Mouse (Mus musculus): ENCODE data around the gene Mthfd1.

The Mthfd1 gene

DNA sequence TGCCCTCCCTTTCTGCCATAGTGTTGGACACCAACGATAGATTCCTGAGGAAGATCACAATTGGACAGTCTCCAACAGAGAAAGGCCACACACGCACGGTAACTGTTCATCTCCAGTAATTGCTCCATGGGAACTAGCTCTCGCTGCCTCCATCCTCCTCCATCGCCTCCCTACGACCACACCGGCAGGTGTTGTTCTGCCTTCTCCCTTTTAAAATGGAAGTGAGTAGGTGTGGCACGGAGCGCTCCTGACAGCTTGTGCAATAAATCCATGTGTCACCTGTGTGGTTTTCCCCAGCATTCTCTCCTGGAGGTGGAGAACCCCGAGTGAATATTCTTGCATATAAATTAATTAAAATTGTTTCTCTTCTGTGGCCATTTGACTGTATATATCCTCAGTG, 45.3 kb downstream of the Mthfd1 start:
- DNase-seq (ENCODE audit: extremely low spot score, low spot score) = no peak

DNA sequence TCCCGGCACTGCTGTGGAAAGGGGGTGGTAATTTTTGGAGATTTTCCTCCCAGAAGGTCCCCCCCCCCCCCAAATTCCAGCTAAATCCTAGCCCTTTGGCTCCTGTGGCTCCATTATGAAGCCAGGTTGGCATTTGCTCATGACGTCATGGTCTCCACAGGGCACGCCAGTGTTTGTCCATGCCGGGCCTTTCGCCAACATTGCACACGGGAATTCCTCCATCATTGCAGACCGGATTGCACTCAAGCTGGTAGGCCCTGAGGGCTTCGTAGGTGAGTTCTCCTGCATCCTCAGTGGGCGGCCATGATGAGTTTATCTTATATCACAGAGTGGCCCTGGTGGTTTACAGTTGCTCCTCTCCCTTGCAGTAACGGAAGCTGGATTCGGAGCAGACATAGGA, 48.4 kb downstream of the Mthfd1 start:
- DNase-seq (ENCODE audit: extremely low spot score, low spot score) = no peak

- DNase-seq (ENCODE audit: extremely low spot score, low spot score) = no peak
These were observed 49.1 kb downstream of the Mthfd1 start for GRCm38 (mm10) chr12:76304199-76304598.

DNA sequence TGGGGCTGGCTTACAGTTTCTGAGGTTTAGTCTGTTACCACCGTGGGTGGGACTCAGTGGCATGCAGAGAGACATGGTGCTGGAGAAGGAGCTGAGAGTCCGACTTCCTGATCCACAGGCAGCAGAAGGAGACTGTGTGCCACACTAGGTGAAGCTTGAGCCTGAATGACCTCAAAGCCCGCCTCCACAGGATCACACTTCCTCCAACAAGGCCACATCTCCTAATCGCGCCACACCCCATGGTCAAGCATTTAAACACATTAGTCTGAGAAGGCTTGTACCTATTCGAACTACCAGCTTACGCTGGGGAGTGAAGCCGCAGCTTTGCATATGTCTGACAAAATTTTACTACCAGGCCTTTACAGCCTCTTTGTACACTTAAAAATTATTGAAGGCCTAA, 50.0 kb downstream of the Mthfd1 start:
- no peak for DNase-seq (ENCODE audit: extremely low spot score, low spot score)

GRCm38 (mm10) chr12:76306852-76307561, 51.9 kb downstream of the Mthfd1 start:
- DNase-seq (ENCODE audit: extremely low spot score, low spot score) = no peak

DNA sequence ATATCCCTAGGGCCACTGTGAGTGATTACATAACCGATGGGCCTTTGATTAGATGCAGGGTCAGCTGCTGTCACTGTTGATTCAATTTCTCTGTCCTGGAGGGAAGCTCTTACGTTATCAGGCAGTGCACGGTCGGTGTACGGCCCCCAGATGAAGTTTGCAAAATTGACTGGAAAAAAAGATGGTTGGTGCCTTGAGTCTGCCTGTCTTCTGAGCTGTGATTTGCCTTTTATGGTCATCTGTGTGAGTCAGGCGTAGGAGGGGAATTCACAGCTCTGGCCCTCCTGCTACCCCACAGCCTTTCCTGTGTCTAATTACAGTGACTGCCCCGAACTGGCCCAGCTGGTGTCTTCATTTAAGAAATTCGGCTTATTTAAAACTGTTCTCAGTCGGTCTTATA, 52.9 kb downstream of the Mthfd1 start:
- DNase-seq (ENCODE audit: extremely low spot score, low spot score) = no peak

DNA sequence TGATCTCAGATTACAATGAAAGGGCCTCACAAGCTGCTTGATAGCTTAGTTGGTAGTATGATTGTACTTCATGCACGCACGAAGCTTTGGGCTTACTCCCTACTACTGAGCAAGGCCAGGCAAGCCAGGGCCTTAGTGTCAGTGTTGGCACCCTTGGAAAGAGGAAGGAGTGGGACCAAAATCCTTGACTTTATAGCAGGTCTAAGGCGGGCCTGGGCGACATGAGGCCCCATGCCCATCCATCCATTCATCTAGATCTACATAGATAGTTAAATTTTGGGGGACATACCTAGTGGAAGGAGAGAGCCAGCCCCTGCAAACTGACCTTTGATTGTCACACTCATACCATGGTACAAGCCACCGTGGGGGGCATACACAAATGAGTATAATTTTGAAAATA, 53.3 kb downstream of the Mthfd1 start:
- DNase-seq (ENCODE audit: extremely low spot score, low spot score) = no peak

GRCm38 (mm10) chr12:76310007-76310406, 54.9 kb downstream of the Mthfd1 start:
- DNase-seq (ENCODE audit: extremely low spot score, low spot score) = no peak

- no peak for DNase-seq (ENCODE audit: extremely low spot score, low spot score)
These were observed 55.5 kb downstream of the Mthfd1 start for GRCm38 (mm10) chr12:76310633-76311032.

DNA sequence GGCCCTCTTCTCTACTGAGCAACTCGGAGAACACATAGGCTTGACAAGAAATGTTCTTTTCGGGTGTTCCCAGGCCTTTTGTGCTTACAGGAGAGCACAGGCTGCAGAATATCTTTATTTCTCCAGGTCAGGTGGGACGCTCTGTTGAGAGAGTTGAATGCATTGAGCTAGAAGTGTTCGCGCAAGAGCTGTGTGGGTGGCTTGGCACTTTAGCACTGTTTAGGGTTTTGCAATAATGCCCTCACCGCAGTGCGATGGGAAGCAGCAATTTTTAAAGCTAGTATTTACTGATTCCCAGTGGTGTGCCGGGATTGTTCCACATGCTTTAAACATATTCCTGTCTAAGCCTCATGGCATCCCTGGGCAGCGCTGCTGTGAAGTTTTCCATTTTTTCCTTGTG, 56.1 kb downstream of the Mthfd1 start:
- no peak for DNase-seq (ENCODE audit: extremely low spot score, low spot score)

DNA sequence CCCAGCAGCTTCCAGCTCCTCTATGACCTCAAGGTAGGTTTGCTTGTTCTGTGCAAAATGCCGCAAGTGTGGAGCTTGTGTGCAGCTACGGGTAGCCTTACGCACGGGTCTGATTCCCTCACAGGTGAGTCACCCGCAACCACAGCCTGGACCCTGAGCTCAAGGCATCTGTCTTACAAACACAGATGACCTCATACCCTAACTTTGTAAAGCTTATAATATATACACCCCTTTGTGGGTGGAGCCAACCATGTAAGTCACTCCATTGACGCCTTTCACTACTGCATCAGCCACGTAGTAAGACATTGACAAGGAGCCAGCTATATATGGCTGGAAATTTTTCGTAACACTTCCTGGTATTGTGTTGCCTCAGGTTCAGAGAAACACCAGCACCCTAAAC, 56.9 kb downstream of the Mthfd1 start:
- DNase-seq (ENCODE audit: extremely low spot score, low spot score) = no peak

DNA sequence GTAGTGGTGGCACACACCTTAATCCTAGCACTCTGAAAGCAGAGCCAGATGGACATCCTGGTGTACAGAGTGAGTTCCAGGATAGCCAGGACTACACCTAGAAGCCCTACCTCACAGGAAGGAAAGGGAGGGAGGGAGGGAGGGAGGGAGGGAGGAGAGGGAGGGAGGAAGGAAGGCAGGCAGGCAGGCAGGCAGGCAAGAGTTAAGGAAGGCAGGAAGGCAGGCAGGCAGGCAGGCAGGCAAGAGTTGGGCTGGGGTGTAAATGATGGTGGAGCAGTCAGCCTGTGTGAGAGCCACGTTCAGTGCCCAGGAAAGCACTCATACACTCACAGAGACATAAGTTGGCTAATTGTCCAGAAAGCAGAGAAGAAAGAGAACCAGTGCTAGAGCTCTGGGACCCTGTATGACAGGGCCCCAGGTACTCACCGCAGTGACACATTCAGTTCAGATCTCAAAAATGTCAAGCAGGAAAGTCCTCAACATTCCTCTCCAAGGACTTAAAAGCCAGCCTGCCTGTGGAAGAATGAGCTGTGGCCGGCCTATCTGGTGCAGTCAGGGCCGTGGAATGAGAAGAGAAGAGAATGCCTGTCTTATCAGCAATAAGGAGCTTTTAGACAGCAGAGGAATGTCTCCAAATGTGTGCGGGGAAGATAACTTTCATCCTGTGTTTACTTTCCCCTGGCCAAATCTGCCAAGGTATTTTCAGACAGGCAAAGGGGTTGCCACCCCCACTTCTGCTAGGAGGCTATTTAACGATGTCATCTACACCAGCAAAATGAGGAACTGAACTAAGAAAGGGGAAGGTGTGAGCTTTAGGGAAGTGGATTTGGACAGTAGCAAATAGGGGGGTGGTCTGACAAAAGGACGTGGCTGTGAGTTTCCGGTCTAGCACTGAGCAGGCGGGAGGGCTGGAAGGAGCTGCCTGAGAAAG, 63.4 kb downstream of the Mthfd1 start:
- no peak for DNase-seq (ENCODE audit: extremely low spot score, low spot score)

GRCm38 (mm10) chr12:76324679-76325431, 69.8 kb downstream of the Mthfd1 start, which contains the start of gene Akap5:
TSS of gene Akap5 (plus strand) at chr12:76324891.
- DNase-seq (ENCODE audit: extremely low spot score, low spot score) = peak; percentile 88

DNA sequence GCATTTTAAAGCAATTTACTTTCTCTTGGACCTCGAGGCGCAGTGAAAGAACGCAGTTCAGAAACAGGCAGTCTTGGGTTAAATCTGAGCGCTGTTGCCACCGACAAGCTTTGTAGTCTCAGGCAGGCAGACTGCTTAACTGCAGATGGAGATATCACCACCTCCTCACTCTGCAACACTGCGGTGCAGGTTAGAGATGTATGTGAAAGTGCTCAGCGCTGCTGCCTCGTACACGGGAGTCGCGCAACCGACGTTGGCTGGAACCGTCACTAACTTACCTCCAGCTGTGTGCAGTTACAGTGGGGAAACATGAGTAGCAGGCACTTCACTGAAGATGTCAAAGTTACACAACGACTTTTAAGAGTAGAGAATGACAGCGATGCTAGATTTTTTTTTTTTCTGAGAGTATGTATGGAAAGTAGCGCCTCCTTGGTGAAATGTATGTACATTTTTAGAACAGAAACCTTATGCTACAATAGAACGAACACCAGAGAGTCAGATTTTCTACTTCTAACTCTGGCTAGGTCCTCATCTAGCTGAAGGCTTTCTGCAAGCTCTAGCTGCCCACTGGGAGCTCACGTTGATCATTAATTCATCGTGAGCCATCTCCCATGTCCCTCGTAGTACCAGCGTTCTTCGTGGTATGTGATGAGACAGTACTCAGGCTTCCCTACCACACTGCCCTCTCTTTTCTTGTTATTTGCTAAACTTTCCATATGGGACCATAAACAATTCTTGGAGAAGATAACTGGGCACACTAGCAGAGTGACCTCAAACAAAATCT, 71.5 kb downstream of the Mthfd1 start:
- no peak for DNase-seq (ENCODE audit: extremely low spot score, low spot score)

DNA sequence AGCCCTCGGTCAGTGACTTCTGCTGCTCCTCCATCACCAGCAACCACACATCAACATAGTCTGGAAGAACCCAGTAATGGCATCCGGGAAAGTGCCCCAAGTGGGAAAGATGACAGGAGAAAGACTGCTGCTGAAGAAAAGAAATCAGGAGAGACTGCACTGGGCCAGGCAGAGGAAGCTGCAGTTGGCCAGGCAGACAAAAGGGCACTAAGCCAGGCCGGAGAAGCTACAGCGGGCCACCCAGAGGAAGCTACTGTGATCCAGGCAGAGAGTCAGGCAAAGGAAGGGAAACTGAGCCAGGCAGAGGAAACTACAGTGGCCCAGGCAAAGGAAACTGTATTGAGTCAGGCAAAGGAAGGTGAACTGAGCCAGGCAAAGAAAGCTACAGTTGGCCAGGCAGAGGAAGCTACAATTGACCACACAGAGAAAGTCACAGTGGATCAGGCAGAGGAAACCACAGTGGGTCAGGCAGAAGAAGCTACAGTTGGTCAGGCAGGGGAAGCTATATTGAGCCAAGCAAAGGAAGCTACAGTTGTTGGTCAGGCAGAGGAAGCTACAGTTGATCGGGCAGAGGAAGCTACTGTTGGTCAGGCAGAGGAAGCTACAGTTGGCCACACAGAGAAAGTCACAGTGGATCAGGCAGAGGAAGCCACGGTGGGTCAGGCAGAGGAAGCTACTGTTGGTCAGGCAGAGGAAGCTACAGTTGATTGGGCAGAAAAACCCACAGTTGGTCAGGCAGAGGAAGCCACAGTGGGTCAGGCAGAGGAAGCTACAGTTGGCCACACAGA, 73.7 kb downstream of the Mthfd1 start:
- no peak for DNase-seq (ENCODE audit: extremely low spot score, low spot score)

- no peak for DNase-seq (ENCODE audit: extremely low spot score, low spot score)
These were observed 78.6 kb downstream of the Mthfd1 start for GRCm38 (mm10) chr12:76333688-76334087.

GRCm38 (mm10) chr12:76335641-76336040, 80.5 kb downstream of the Mthfd1 start:
- no peak for DNase-seq (ENCODE audit: extremely low spot score, low spot score)

DNA sequence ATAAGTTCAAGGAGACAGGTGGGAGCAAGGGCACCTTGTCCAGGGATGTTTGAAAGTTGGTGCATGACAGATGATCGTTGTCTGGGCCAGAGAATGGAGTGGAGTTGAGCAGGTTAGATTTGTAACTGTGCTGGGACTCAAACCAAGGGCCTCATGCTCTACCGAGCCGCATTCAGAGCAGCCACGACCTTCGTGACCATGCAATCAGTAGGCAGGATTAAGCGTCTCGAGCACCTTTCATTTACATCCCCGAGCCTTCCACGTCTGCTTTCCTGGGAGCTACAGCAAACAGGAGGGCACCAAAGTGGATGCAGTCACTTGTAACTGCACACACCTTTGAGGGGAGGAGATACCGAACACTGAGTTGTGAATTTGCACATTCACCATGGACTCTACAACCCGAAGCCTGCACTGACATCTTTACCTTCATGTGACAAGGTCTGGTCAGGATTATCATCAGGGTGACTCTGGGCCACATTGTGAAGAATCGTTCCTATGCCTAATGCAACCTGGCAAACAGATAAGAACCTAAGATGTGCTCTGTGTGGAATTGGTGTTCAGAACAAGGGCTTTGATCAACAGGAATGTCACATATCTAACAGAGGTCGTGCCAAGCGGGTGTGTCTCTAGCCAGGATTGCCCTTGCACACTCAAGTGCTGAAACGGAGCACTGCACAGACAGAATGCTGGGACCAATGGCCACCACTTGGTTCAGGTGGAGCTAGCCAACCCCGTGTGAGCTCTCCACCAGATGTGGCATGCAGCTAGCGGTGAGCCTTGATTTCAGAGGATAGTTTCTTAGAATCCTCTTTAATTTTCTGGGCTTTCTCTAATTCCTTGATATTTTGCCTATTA, 81.2 kb downstream of the Mthfd1 start:
- DNase-seq (ENCODE audit: extremely low spot score, low spot score) = no peak

DNA sequence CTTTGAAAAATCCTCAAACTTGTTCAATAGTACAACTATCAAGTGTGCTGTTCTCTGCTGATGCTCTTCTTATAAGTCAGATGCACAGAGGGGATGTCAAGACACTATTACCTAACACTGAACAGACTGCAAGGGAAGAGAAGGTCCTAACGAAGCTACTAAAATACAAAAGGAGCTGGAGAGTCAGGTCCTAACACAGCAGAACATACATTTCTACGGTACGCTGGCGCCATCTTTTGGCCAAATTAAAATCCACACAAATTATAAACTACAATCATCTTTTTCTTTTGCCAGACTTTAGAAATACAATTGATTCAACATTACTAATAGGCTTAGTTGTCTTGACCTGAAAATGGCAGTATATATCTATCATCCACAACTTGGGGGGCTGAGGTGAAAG, 86.0 kb downstream of the Mthfd1 start:
- DNase-seq (ENCODE audit: extremely low spot score, low spot score) = no peak
